Mouse (Mus musculus): ENCODE results near the gene Fam228b. TPM values are rescaled to one million over a fixed set of nuclear protein-coding genes. Genes with fewer than 3 reads are reported as not detected.

Fam228b gene
- total and polyA plus RNA-seq, 3 experiments, result 0.88 to 2.1 (median 2.0) TPM

GRCm38 (mm10) chr12:4732332-4732731 lies 36.7 kb downstream of the Fam228b start:
- no peaks in the 10 kb centered on the region for H3K36me3 ChIP-seq (ENCODE audit: control insufficient read depth, insufficient read depth, low read length)
- no peak for DNase-seq
- H3K9ac ChIP-seq (ENCODE audit: low read depth, low read length), result no peak overlapping the region
- H3K27ac ChIP-seq, result no peak overlapping the region
- H3K4me3 ChIP-seq, result no peak overlapping the region
- no peaks in the 10 kb centered on the region for H3K79me2 ChIP-seq (replicated peaks; ENCODE audit: control insufficient read depth, insufficient read depth, low read length)
- 61% methylated on average over 4 of the region's 4 CpGs for WGBS
- TF ChIP-seq EP300 (IDR thresholded peaks at IDR 0.05; ENCODE audit: insufficient read depth, low read depth, low read length), result no peak
- TF ChIP-seq POLR2A (IDR thresholded peaks at IDR 0.05; ENCODE audit: insufficient read depth, low read depth, low read length), result no peak
- no peak for TF ChIP-seq CTCF (IDR thresholded peaks at IDR 0.05)
- no peaks in the 10 kb centered on the region for H3K27me3 ChIP-seq (ENCODE audit: control insufficient read depth, insufficient read depth, low read length)
- intact Hi-C loops (cut with DNase I), result no loop called here
- H3K4me1 ChIP-seq (ENCODE audit: control insufficient read depth, insufficient read depth, low read length), result no peaks in the 10 kb centered on the region

GRCm38 (mm10) chr12:4731629-4732028 lies 37.4 kb downstream of the Fam228b start:
- 77% methylated on average over 4 of the region's 4 CpGs for WGBS
- H3K4me3 ChIP-seq, result no peak overlapping the region
- no peak for DNase-seq
- H3K36me3 ChIP-seq (ENCODE audit: control insufficient read depth, insufficient read depth, low read length), result no peaks in the 10 kb centered on the region
- TF ChIP-seq CTCF (IDR thresholded peaks at IDR 0.05), result no peak
- no peak for TF ChIP-seq EP300 (IDR thresholded peaks at IDR 0.05; ENCODE audit: insufficient read depth, low read depth, low read length)
- no peak for TF ChIP-seq POLR2A (IDR thresholded peaks at IDR 0.05; ENCODE audit: insufficient read depth, low read depth, low read length)
- intact Hi-C loops (cut with DNase I), result no loop called here
- H3K27me3 ChIP-seq (ENCODE audit: control insufficient read depth, insufficient read depth, low read length), result no peaks in the 10 kb centered on the region
- no peaks in the 10 kb centered on the region for H3K4me1 ChIP-seq (ENCODE audit: control insufficient read depth, insufficient read depth, low read length)
- H3K79me2 ChIP-seq (replicated peaks; ENCODE audit: control insufficient read depth, insufficient read depth, low read length), result no peaks in the 10 kb centered on the region
- no peak overlapping the region for H3K9ac ChIP-seq (ENCODE audit: low read depth, low read length)
- no peak overlapping the region for H3K27ac ChIP-seq

GRCm38 (mm10) chr12:4729165-4729564 lies 39.9 kb downstream of the Fam228b start:
- H3K4me1 ChIP-seq (ENCODE audit: control insufficient read depth, insufficient read depth, low read length), result no peaks in the 10 kb centered on the region
- H3K4me3 ChIP-seq, result no peak overlapping the region
- no peak overlapping the region for H3K9ac ChIP-seq (ENCODE audit: low read depth, low read length)
- no peak for DNase-seq
- no peak for TF ChIP-seq POLR2A (IDR thresholded peaks at IDR 0.05; ENCODE audit: insufficient read depth, low read depth, low read length)
- TF ChIP-seq CTCF (IDR thresholded peaks at IDR 0.05), result peak; percentile 25
- H3K79me2 ChIP-seq (replicated peaks; ENCODE audit: control insufficient read depth, insufficient read depth, low read length), result no peaks in the 10 kb centered on the region
- H3K27ac ChIP-seq, result no peak overlapping the region
- intact Hi-C loops (cut with DNase I), result no loop called here
- H3K27me3 ChIP-seq (ENCODE audit: control insufficient read depth, insufficient read depth, low read length), result no peaks in the 10 kb centered on the region
- 91% methylated on average over 3 of the region's 3 CpGs for WGBS
- H3K36me3 ChIP-seq (ENCODE audit: control insufficient read depth, insufficient read depth, low read length), result no peaks in the 10 kb centered on the region

DNA sequence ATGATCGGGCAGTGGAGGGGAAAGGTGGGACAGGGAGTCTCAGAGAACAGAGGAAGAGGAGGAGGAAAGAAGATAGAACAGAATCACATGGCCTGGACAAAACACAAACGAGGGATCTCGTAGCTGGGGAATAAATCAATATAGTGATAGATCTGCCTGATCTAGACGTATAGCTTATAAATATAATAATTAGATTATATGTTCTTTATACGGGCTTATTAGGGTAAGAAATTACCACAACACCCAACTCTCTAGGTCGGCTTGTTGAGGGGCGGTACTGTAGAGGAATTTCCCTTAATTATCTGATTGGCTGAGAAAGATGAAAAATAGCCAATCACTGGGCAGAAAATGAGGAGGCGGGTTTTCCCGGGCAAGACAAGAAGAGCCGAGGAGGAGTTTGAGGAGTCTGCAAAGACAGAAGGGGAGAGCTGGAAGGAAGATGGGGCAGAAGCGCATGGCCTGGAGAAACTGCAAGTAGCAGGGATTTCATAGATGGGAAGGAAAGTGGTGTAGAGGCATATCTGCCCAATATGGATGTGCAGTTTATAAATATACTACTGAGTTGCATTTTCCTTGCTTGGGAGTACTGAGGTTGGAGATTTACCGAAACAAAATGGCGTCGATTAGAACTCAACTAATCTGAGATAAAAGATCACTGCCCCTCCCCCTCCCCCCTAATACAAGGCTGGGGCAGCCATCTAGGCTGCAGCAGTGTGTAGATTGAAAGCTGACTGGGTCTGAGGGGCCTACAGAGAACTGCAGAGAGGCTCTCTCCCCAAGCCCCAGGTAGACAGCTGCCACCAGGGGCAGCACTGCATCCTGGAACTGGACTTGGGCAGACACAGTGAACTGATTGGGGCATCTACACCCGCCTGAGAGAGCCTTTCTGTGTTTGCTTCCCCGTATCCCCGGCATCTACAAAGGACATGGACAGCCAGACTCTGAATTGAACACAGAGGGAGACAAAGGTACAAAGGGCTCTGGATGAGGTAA lies 49.0 kb downstream of the Fam228b start:
- TF ChIP-seq CTCF (IDR thresholded peaks at IDR 0.05) (0 out of 2 replicates have a peak, but pooled peaks have one; percentile 12), EP300 (IDR thresholded peaks at IDR 0.05; ENCODE audit: insufficient read depth, low read depth, low read length) (no peak), POLR2A (IDR thresholded peaks at IDR 0.05; ENCODE audit: insufficient read depth, low read depth, low read length) (no peak)
- Histone ChIP-seq H3K27ac (no peak overlapping the region), H3K79me2 (replicated peaks; ENCODE audit: control insufficient read depth, insufficient read depth, low read length) (no peaks in the 10 kb centered on the region), H3K27me3 (ENCODE audit: control insufficient read depth, insufficient read depth, low read length) (no peaks in the 10 kb centered on the region), H3K9ac (ENCODE audit: low read depth, low read length) (no peak overlapping the region), H3K4me3 (no peak overlapping the region), H3K36me3 (ENCODE audit: control insufficient read depth, insufficient read depth, low read length) (no peaks in the 10 kb centered on the region), H3K4me1 (ENCODE audit: control insufficient read depth, insufficient read depth, low read length) (no peaks in the 10 kb centered on the region)
- WGBS, result 67% methylated on average over 17 of the region's 17 CpGs
- intact Hi-C loops (cut with DNase I), result no loop called here
- DNase-seq, result no peak

- 46% methylated on average over 13 of the region's 13 CpGs for WGBS
These were observed 49.9 kb downstream of the Fam228b start for GRCm38 (mm10) chr12:4719066-4719761.

More at GRCm38 (mm10) chr12:4719066-4719761, 49.9 kb downstream of the Fam228b start:
- intact Hi-C loops (cut with DNase I), result no loop called here
- Histone ChIP-seq H3K4me3 (no peak overlapping the region), H3K4me1 (ENCODE audit: control insufficient read depth, insufficient read depth, low read length) (no peaks in the 10 kb centered on the region; the same call in 1 of the 2 replicates), H3K27me3 (ENCODE audit: control insufficient read depth, insufficient read depth, low read length) (no peaks in the 10 kb centered on the region), H3K27ac (no peak overlapping the region), H3K79me2 (replicated peaks; ENCODE audit: control insufficient read depth, insufficient read depth, low read length) (no peaks in the 10 kb centered on the region), H3K36me3 (ENCODE audit: control insufficient read depth, insufficient read depth, low read length) (no peaks in the 10 kb centered on the region), H3K9ac (ENCODE audit: low read depth, low read length) (no peak overlapping the region)
- TF ChIP-seq CTCF (IDR thresholded peaks at IDR 0.05) (no peak), EP300 (IDR thresholded peaks at IDR 0.05; ENCODE audit: insufficient read depth, low read depth, low read length) (no peak), POLR2A (IDR thresholded peaks at IDR 0.05; ENCODE audit: insufficient read depth, low read depth, low read length) (no peak)
- DNase-seq, result no peak

Measured in heart, adult 2 months (tissue).